ENCODE assay signal across 17 mouse cellular contexts in genomic region chr2:39220010-39220409, GRCm38 (mm10).
"Had no signal": no experiment of that assay in that cellular context is flagged by ENCODE, and none has a peak within 500 bp of the region (broad histone marks: within the 10 kb centered on the region; RNA-seq: fewer than 3 reads in every experiment).

No protein-coding gene starts in this region.

- DNase-seq: gastrocnemius, postnatal 36 days; heart, adult 11 months; heart, adult 2 months; heart, postnatal 14 days; heart, postnatal 36 days; kidney, adult 11 months; kidney, adult 2 months; kidney, adult 9 months; kidney, postnatal 14 days; kidney, postnatal 36 days; layer of hippocampus, adult 9-11 months; liver; liver, embryonic 13.5 days; liver, postnatal 0 days; lung, adult 2 months had no signal

- ATAC-seq: hindbrain, postnatal 0 days; intestine, embryonic 16.5 days; liver, postnatal 0 days had no signal
